In genomic region chr5:140387816-140388510, GRCm38 (mm10) we compare ENCODE assay signal across 9 mouse cellular contexts. TPM values are rescaled to one million over a fixed set of nuclear protein-coding genes. Genes with fewer than 3 reads are reported as not detected.
DNase-seq lines count a peak whose midpoint lies in the region; ATAC-seq and TF ChIP-seq lines count a peak whose summit lies in the region.
"Had no signal": no experiment of that assay in that cellular context is flagged by ENCODE, and none has a peak within 500 bp of the region (broad histone marks: within the 10 kb centered on the region; RNA-seq: fewer than 3 reads in every experiment).

No protein-coding gene starts in this region.

- TF ChIP-seq EP300 in liver, embryonic 14.5 days (IDR thresholded peaks at IDR 0.05; ENCODE audit: low read depth): no peak

- peak overlapping the region; percentile 79 for H3K9ac ChIP-seq in heart, embryonic 16.5 days (ENCODE audit: low read length)
- H3K9ac ChIP-seq in liver, embryonic 14.5 days (replicated peaks): peak overlapping the region; percentile 65

- peak overlapping the region; percentile 94 for H3K4me3 ChIP-seq in gastrocnemius, adult 2 months
- peak overlapping the region; percentile 74 for H3K4me3 ChIP-seq in heart, embryonic 16.5 days (ENCODE audit: low read length)
- peak overlapping the region; percentile 66 to 68; a peak in 3 of 4 replicates for H3K4me3 ChIP-seq in liver, embryonic 14.5 days (ENCODE audit: insufficient read depth in 1 of 2, low read depth in 2 of 2, low read length in 2 of 2)

- peak overlapping the region; percentile 87 for H3K27ac ChIP-seq in gastrocnemius, adult 2 months
- no peak overlapping the region for H3K27ac ChIP-seq in heart, embryonic 16.5 days (ENCODE audit: low read length)
- H3K27ac ChIP-seq in liver, embryonic 14.5 days: no peak overlapping the region

- intact Hi-C loops in gastrocnemius, adult 2 months (cut with DNase I): loop anchor here (2.0 to 5.0 kb wide), 2 partner anchors 31 to 56 kb away; partner anchors contain the start of genes Eif3b and Mrm2
- intact Hi-C loops in left cerebral cortex, postnatal 25 days (cut with DNase I): no loop called here

- no peak for TF ChIP-seq CTCF in gastrocnemius, adult 2 months (IDR thresholded peaks at IDR 0.05)
- no peak for TF ChIP-seq CTCF in liver, embryonic 14.5 days (IDR thresholded peaks at IDR 0.05; ENCODE audit: low read depth)

- no peak for DNase-seq in gastrocnemius, adult 2 months
- no peak for DNase-seq in gastrocnemius, postnatal 4 days (ENCODE audit: low spot score in 2 of 2)
- peak; percentile 4 for DNase-seq in CD4-positive helper T cell, adult 2 months (ENCODE audit: low read depth, low spot score)
- DNase-seq in liver, embryonic 14.5 days (ENCODE audit: low read depth in 3 of 3, low spot score in 3 of 3): no peak
- DNase-seq in cerebellum, postnatal 4 days (ENCODE audit: low spot score in 2 of 2): no peak
- DNase-seq in left cerebral cortex, postnatal 25 days (ENCODE audit: low spot score in 2 of 2): no peak
- DNase-seq in cerebellum, adult 9-11 months: no peak
- DNase-seq: cerebellum, postnatal 10 days had no signal

- H3K9me3 ChIP-seq in heart, embryonic 16.5 days (replicated peaks; ENCODE audit: control insufficient read depth, low read length): no peaks in the 10 kb centered on the region
- H3K9me3 ChIP-seq in liver, embryonic 14.5 days (ENCODE audit: control insufficient read depth, low read length): no peaks in the 10 kb centered on the region

- WGBS in heart, embryonic 16.5 days: 73% methylated on average over 12 of the region's 12 CpGs
- 54% methylated on average over 12 of the region's 12 CpGs for WGBS in liver, embryonic 14.5 days (ENCODE audit: insufficient replicate concordance)

- no peak for ATAC-seq in heart, embryonic 16.5 days (replicated peaks; ENCODE audit: extremely low read depth, insufficient read depth, low FRiP score)
- ATAC-seq in liver, embryonic 14.5 days (ENCODE audit: insufficient read depth): no peak

- H3K4me2 ChIP-seq in heart, embryonic 16.5 days (ENCODE audit: low read depth, low read length): peak overlapping the region; percentile 88
- peak overlapping the region; percentile 90 for H3K4me2 ChIP-seq in liver, embryonic 14.5 days (ENCODE audit: low read depth)

- no peaks in the 10 kb centered on the region for H3K27me3 ChIP-seq in heart, embryonic 16.5 days (ENCODE audit: control insufficient read depth, insufficient read depth, low read length)
- H3K27me3 ChIP-seq in liver, embryonic 14.5 days (ENCODE audit: control insufficient read depth, insufficient read depth, low read length): no peaks in the 10 kb centered on the region

- H3K4me1 ChIP-seq in heart, embryonic 16.5 days (ENCODE audit: control insufficient read depth, insufficient read depth, low read length): peaks cover 22% of the 10 kb centered on the region
- peaks cover 11 to 23% of the 10 kb centered on the region in 2 experiments for H3K4me1 ChIP-seq in liver, embryonic 14.5 days (replicated peaks; ENCODE audit: control insufficient read depth in 2 of 2, insufficient read depth in 2 of 2, low read length in 1 of 2)

- H3K36me3 ChIP-seq in heart, embryonic 16.5 days (ENCODE audit: control insufficient read depth, insufficient read depth): no peaks in the 10 kb centered on the region
- H3K36me3 ChIP-seq in liver, embryonic 14.5 days (replicated peaks; ENCODE audit: control insufficient read depth, insufficient read depth, low read depth): no peaks in the 10 kb centered on the region

RNA-seq across cellular contexts. Expression of gene Snx8, which starts 1.1 kb away (rescaled TPM):
- total RNA-seq in gastrocnemius, adult 2 months (2021): 1 to 10 TPM; 8.0 to 9.5 TPM
- total RNA-seq in gastrocnemius, postnatal 4 days (2021): 10 to 100 TPM; 19.6 to 24.5 TPM
- polyA plus RNA-seq in heart, embryonic 16.5 days (2015; fragmentation: Nextera tagmentation; extraction: Ambion mirVana): 16.4 and 17.9 TPM in 2 replicates
- 6.6 TPM in 2 replicates for polyA plus RNA-seq in liver, embryonic 14.5 days (2012; rRNA removed)
- polyA plus RNA-seq in liver, embryonic 14.5 days (2014; fragmentation: Nextera tagmentation; extraction: Ambion mirVana): 4.1 and 4.9 TPM in 2 replicates
- 10 to 100 TPM; 13.2 to 13.5 TPM for total RNA-seq in left cerebral cortex, postnatal 25 days (2021)

RNA-seq across cellular contexts. Expression of gene Eif3b, which starts 31.2 kb away (rescaled TPM):
- 10 to 100 TPM; 79.7 to 80.3 TPM for total RNA-seq in gastrocnemius, adult 2 months (2021)
- total RNA-seq in gastrocnemius, postnatal 4 days (2021): 100 to 1,000 TPM; 105 to 110 TPM
- 78.1 and 87.8 TPM in 2 replicates for polyA plus RNA-seq in heart, embryonic 16.5 days (2015; fragmentation: Nextera tagmentation; extraction: Ambion mirVana)
- polyA plus RNA-seq in liver, embryonic 14.5 days (2012; rRNA removed): 50.9 and 86.8 TPM in 2 replicates
- 85.2 and 99.6 TPM in 2 replicates for polyA plus RNA-seq in liver, embryonic 14.5 days (2014; fragmentation: Nextera tagmentation; extraction: Ambion mirVana)
- 10 to 100 TPM; 92.8 to 92.9 TPM for total RNA-seq in left cerebral cortex, postnatal 25 days (2021)

RNA-seq across cellular contexts. Expression of gene Mrm2, which starts 56.3 kb away (rescaled TPM):
- 1 to 10 TPM; 6.0 to 9.0 TPM for total RNA-seq in gastrocnemius, adult 2 months (2021)
- total RNA-seq in gastrocnemius, postnatal 4 days (2021): 1 to 10 TPM; 7.3 to 7.6 TPM
- 16.7 and 16.9 TPM in 2 replicates for polyA plus RNA-seq in heart, embryonic 16.5 days (2015; fragmentation: Nextera tagmentation; extraction: Ambion mirVana)
- polyA plus RNA-seq in liver, embryonic 14.5 days (2012; rRNA removed): 5.0 and 6.6 TPM in 2 replicates
- 9.5 and 10.7 TPM in 2 replicates for polyA plus RNA-seq in liver, embryonic 14.5 days (2014; fragmentation: Nextera tagmentation; extraction: Ambion mirVana)
- 10 to 100 TPM in 1 of 2 experiments, 1 to 10 TPM in 1; 9.5 to 10.7 TPM for total RNA-seq in left cerebral cortex, postnatal 25 days (2021)

RNA-seq across cellular contexts. Expression of gene Gm4869, which starts 57.5 kb away (rescaled TPM):
- not detected for total RNA-seq in gastrocnemius, adult 2 months (2021)
- total RNA-seq in gastrocnemius, postnatal 4 days (2021): not detected
- not detected in 2 replicates for polyA plus RNA-seq in heart, embryonic 16.5 days (2015; fragmentation: Nextera tagmentation; extraction: Ambion mirVana)
- 0.01 TPM in 1 of 2 replicates, not detected in the other for polyA plus RNA-seq in liver, embryonic 14.5 days (2012; rRNA removed)
- polyA plus RNA-seq in liver, embryonic 14.5 days (2014; fragmentation: Nextera tagmentation; extraction: Ambion mirVana): not detected in 2 replicates
- not detected for total RNA-seq in left cerebral cortex, postnatal 25 days (2021)
